Mouse (Mus musculus) gastrocnemius, postnatal 14 days (tissue): ENCODE measurements at regions not wholly inside any gene's neighbourhood (a gene's known extent, or its start where the extent isn't known, plus 50 kb on each side); places are given as distances from the start of the nearest gene placed in this dataset.

Source experiments
- DNase-seq: peaks from one replicate; pipeline ENCODE4 v3.0.0; 2021; ENCODE audit warnings: mixed read lengths
- intact Hi-C: fragments of 180-260 bp; cut with DNase I; formaldehyde crosslinking; loops from one replicate; pipeline ENCODE4 v1.15.1; 2025; ENCODE audit warnings: low total_unique reads

DNA sequence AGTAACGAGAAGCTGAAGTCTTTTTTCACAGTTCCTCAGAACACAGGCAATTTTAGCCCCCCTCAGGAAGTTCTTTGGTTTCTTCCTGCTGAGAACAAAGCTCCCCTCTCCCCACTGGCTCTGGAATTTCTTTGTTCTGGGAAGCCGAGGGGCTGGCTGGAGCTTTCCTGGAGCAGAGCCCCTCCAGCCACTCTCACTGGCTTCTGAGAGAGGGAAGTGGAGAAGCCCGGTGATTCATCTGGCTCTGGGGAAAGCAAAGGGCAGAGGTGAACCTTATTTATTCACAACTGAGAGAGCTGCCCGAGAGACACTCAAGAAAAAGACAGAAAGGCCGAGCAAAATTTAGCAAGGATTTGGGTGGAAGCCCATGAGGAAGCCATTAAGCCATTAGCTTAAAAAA is 63.9 kb downstream of the Ddx3x start:
- intact Hi-C loops, result no loop called here
- peak; percentile 36 for DNase-seq

DNA sequence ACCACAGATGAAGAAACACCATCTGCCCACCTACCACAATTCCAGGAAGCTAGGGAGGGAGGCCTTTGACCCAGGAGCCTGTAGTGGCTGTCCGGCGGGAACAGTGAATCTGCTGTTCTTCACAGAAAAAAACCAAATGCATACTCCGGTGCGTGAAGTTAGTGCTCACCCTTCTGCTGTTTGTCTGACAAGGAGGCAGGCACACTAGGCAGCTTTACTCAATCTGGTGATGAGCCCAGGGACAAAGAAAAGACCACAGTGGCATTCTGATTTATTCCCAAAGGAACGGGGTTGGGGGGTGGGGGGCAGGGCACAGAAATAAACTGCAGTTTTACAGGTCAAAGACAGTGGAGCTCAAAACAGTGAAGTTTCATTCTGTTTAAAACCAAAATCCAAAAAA is 64.4 kb downstream of the Ddx3x start:
- intact Hi-C loops, result no loop called here
- DNase-seq, result no peak

DNA sequence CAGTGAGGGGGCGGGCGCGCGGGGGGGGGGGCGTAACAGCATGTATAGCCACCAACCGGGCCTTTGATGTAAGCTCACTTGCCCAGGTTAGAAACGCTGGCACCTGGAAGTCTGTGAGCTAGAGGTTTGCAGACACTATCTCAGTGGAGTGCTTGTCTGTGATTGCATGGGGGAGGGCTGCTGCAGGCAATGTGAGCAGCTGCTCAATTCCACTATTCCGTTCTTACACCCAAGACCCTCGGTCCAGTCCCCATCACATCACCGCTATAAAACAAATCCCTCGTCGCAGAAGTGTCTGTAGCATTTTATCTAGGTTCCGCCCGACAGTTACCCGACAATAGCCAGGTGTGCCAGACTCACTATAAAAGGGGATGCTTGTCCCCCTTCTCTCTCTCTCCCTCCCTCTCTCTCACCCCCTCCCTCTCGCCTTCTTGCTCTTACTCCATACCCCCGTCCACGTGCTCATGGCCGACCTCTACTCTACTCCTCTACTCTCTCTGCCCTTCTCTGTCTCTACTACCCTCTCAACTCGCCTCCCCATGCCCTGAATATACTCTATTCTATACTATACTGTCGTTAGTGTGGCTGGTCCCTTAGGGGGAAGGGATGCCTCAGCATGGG is 65.4 kb downstream of the Ddx3x start:
- DNase-seq, result no peak
- intact Hi-C loops, result no loop called here

DNA sequence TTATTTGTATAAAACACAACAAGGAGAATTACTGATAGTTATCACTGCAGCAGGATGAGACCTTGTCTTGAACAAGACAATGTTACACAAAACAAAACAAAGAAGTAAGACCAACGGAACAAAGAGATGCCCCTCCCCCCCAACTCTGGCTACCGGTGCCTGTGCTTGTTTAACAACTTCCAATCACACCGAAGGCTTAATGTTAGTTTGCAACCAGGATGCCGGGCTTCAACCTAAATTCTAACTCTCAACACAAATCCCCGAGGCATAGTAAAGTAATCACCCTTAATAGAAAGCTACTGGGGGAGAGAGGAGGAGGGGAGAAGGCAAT is 65.9 kb downstream of the Ddx3x start:
- DNase-seq, result peak; percentile 24
- intact Hi-C loops, result no loop called here

DNA sequence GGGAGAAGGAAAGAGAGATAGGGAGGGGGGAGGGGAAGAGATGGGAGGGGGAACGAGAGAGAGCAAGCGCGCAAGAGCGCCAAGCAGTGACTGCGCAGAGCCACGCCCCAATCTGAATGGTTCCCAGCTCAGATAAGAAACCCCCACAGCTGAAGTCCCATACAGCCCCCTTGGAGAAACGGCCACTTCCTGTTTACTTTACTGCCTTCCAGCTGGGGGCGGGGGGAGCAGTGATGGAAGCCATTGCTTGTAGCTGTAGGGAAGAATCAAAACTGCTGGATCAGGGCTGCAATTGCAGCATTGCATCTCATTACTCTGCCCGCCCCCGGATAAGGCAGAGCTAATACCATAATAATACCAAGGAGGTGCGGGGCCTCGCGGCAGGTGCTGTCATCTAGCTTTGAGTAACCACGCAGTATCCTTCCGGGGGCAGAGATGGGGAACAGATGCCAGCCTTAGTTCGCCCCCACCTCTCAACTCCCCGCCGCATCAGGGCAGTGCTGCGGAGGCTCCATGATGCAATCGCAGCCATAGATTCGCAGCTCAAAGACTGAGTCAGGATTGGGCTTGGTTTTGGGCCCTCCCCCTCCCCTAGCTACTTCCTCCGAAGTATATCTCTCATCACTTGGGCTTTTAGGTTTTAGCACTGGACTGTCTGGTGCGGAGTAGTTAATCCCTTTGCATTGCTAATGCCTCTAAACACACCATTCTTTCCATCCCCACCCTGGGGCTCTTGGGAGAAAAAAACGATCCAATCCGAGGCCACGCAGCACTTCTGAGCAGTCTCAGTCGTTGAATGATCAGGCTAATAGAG is 66.5 kb downstream of the Ddx3x start:
- peak; percentile 74 for DNase-seq
- intact Hi-C loops, result no loop called here

DNA sequence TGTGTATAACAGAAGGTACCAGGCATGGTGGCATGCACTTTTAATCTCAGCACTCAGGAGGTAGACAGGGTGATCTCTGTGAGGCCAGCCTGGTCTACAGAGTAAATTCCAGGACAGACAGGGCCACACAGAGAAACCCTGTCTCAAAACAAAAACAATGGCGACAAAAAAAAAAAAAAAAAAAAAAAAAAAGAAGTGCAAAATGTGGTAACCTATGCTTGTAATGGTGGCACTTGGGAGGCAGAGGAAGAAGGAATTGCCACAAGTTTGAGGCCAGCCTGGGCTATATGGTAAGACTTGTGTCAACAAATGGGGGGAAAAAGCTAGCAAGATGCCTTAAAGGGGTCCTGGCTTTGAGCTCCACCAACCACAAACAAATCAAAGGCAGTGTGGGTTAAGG is 67.6 kb downstream of the Ddx3x start:
- no peak for DNase-seq
- intact Hi-C loops, result no loop called here

DNA sequence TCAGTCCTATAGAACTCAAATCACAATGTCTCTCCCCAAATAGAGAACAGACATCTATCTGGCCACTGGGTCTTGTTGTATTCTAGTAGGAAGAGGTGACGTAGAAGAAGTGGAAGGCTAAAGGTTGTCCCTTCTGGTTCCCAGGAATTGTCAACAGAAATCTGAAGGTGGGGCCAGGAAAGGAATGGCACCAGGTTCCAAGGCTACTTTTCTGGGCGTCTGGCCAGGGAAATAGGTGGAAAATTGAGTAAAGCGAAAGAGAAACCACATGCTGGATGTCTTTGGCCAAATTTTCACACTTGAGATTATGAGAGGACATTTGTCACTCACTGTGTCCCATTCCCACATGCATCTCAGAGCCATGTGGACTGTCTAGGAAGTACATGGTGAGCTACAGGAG is 69.7 kb downstream of the Ddx3x start:
- no peak for DNase-seq

DNA sequence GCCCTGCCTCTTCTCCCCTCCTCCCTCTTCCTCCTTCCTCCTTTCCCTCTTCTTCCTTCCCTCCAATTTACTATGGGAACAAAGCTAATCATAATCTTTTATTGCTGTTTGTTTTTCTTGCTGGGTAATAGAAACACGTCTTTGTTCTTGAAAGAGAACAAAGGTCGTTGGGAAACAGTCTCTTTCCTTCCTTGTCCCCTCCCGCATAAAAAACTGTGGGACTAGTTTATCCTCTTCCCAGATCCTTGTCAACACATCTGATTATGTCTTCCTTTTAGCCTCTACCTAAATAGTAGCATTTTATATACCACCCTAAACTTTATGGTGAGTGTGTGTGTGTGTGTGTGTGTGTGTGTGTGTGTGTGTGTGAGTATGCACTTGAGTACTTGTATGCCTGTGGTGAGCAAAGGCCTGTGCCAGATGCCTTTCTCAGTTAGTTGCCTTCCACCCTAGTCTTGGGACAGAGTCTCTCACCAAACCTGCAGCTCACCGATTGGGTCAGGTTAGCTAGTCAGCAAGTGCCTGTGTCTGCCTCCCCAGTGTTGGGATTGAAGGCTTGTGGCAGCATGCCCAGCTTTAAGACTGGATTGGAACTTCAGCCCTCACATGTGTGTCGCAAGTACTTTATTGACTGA is 76.5 kb downstream of the Ddx3x start:
- intact Hi-C loops, result no loop called here
- no peak for DNase-seq

More for the DNA sequence above, 69.7 kb downstream of the Ddx3x start:
- intact Hi-C loops, result no loop called here

DNA sequence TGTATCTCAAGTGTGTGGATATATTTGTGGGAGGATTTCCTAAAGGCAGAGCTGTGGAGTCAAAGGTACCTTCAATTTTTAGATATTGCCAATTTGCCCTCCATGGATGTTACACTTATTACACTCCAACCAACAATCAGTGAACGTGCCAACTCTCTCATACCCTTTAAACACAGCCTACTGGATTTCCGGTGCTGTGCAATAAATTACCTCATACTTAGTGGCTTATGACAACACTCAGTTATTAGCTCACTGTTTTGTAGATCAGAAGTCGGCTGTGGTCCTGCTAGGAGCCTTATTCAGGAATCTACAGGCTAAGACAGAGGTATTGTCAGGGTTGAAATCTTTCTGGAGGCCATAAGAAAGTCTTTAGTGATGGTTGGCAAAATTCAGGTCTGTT is 77.2 kb downstream of the Ddx3x start:
- intact Hi-C loops, result no loop called here
- no peak for DNase-seq

DNA sequence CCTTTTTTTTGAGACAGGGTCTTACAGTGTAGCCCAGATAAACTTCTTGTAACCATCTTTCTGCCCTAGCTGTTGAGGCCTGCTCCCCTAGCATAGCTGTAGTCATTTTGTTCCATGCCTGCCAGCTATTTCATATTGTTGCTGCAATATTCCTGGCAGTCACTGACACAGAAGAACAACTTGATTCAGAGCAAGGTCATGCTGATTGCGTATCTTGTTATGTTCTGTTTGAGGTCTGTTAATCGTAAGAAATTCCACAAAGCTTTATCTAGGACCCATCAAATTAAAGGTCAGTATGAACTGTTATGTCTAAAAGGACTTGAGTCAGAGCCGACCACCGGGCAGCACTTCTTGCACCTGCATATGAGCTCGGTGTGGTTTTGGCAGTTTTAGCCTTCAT is 79.7 kb downstream of the Ddx3x start:
- intact Hi-C loops, result no loop called here
- DNase-seq, result no peak

DNA sequence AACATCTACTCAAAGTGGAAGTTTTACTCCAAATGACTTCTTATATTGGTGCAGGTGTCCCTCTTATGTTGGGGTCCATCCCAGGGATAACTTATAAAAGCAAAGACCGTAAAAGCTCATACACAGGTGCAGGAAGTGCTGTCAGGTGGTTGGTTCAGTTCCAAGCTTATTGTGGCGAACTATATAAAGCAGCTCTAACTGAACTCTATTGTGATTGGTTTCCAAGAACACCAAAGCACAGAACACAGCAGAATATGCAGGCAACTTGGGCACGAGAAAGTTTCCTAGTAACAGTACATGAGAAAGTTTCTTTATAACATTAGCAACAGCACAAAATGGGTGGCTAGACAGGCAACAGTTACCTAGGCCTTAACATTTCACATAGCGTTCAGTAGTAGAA is 89.5 kb downstream of the Ddx3x start:
- intact Hi-C loops, result no loop called here
- DNase-seq, result no peak

DNA sequence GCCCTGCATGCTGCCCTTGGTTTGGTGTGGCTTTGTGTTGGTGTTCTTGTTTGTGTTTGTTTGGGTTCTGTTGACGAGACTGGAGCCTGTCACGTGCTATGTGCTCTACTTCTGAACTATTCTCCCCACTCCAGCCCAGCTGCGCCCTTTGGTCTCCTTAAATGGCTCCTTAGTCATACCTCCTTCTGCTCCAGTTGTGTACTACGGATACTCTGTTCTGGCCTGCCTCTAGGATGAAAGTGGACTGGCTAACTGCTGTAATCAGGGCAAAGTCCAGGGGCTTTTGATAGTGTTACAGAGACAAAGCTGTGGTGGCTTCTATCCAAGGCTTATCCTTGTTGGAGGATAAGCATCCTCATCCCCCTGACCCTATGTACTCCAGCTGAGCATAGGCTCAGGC is 92.0 kb downstream of the Ddx3x start:
- DNase-seq, result no peak
- intact Hi-C loops, result no loop called here

DNA sequence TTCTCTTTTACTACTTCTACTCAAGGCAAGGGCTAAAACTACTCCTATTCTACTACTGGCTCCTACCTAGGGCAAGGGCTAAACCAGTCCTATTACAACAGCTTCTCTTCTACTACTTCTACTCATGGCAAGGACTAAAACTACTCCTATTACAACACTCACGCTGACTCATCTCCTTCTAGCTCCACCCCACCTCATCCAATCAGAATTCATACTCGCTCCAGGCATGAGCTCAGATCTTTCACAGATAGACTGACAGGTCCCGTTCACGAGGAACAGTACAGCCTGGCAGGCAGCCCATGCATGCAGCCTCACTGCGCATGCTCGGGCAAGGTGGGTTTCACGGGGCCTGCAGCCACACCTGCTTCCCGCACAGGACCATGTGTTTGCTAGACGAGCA is 79.6 kb upstream of the Nyx start:
- intact Hi-C loops, result no loop called here
- no peak for DNase-seq

DNA sequence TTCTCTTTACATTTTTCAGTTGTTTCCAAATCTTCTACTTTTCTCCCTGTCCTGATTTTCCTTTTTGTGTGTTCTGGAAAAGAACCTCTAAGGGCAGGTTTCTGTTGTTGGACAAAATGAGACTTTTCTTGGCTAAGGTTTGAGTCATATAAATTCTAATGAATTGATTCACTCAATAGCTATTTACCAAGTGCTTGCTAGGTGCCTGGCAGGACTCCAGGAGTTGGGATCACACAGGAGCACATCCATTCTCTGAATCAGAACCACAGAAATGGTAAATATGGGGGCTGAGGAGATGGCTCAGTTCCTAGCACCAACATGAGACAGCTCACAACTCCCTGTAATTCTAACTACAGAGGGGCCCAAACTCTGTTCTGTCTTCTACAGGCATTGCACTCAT is 67.4 kb upstream of the Nyx start:
- intact Hi-C loops, result no loop called here
- DNase-seq, result no peak

DNA sequence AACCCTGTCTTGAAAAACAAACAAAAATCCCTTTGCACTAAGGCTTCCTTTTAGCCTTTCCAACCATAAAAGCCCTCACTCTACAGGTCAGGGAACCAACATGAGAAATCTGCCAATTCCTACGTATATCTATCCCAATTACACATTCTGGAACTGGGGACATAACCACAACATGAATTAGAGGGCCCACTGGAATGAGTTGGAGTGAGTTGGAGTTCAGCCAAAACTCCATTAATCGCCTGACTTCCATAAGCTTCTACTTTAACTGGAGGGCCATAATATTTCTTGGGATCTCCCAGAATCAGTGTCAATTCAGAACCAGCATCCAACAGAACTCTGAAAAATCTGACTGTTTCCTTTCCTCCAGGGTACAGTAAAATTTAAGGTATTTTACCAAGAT is 53.2 kb upstream of the Nyx start:
- DNase-seq, result no peak
- intact Hi-C loops, result no loop called here

DNA sequence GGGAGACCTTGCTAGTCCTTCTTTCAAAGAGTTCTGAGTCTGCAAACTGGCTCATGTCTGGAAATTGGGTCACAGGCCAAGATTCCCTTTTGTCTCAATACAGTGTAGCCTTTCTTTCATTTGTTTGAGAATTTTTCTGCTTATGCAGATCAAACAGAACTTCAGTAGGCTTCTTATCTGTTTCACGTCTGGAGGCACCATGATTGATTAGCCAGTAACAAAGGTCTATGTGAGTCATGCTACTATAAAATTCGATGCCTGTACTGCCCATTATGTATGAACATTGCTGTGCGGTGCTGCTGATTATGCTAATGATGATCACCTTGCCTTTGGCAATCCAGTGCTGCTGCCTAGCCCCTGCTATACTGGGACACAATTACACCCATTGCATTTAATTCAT is 52.8 kb upstream of the Nyx start:
- no peak for DNase-seq
- intact Hi-C loops, result no loop called here
